Mouse (Mus musculus) limb, embryonic 13.5 days (tissue): ENCODE measurements around the gene Olfr1419. TPM values are rescaled to one million over a fixed set of nuclear protein-coding genes. Genes with fewer than 3 reads are reported as not detected.
"Not testable (repeated sequence)": the region's sequence is repeated elsewhere in the genome, so short reads cannot be mapped to it uniquely, and the experiment has no call there.

Experiments used
- ATAC-seq: fragments of 200-750 bp; cut with Nextera tagmentation; 2 replicates; pipeline ENCODE4 v1.8.0; 2017; ENCODE audit warnings: low read depth, moderate number of reproducible peaks, moderate TSS enrichment; ENCODE audit not compliant: low FRiP score
- H3K27ac ChIP-seq: fragments of 300-500 bp; sonication (generic); 2 replicates; pipeline ENCODE4 v1.5.1; 2015; ENCODE audit warnings: inconsistent platforms, mild to moderate bottlenecking, moderate library complexity
- H3K27me3 ChIP-seq: fragments of 300-500 bp; sonication (generic); 2 replicates; pipeline ENCODE4 v1.6.1; 2015; ENCODE audit warnings: mild to moderate bottlenecking, inconsistent platforms
- H3K36me3 ChIP-seq: fragments of 300-500 bp; sonication (generic); 2 replicates; pipeline ENCODE4 v1.6.1; 2015; ENCODE audit warnings: inconsistent platforms, mild to moderate bottlenecking, moderate library complexity
- H3K4me1 ChIP-seq: fragments of 300-500 bp; sonication (generic); 2 replicates; pipeline ENCODE4 v1.6.1; 2015; ENCODE audit warnings: inconsistent platforms
- H3K4me2 ChIP-seq: fragments of 300-500 bp; sonication (generic); replicated peaks from 2 replicates; pipeline ENCODE4 v1.6.1; 2015; ENCODE audit warnings: inconsistent platforms, mild to moderate bottlenecking, moderate library complexity
- H3K4me3 ChIP-seq: fragments of 300-500 bp; sonication (generic); 2 replicates; pipeline ENCODE4 v1.5.1; 2015; ENCODE audit warnings: moderate library complexity, mild to moderate bottlenecking, inconsistent platforms
- H3K9ac ChIP-seq: fragments of 300-500 bp; sonication (generic); 2 replicates; pipeline ENCODE4 v1.6.1; 2015; ENCODE audit warnings: mild to moderate bottlenecking, inconsistent platforms
- H3K9me3 ChIP-seq: fragments of 300-500 bp; sonication (generic); 2 replicates; pipeline ENCODE4 v1.6.1; 2016; ENCODE audit warnings: inconsistent platforms
- WGBS: fragments of 180-500 bp; shearing (Covaris S2); methylation state at CpG from one replicate; pipeline ENCODE4 v1.1.7; 2015; 5-methylcytosine and 5-hydroxymethylcytosine counted together
- polyA plus RNA-seq: library from polyadenylated mRNA; unstranded; fragments of >200 nt; fragmentation: Nextera tagmentation; extraction: Ambion mirVana; gene quantifications from 2 replicates; pipeline ENCODE4 v1.2.1, GENCODE M21; 2015

The Olfr1419 gene
- polyA plus RNA-seq = not detected in 2 replicates

DNA sequence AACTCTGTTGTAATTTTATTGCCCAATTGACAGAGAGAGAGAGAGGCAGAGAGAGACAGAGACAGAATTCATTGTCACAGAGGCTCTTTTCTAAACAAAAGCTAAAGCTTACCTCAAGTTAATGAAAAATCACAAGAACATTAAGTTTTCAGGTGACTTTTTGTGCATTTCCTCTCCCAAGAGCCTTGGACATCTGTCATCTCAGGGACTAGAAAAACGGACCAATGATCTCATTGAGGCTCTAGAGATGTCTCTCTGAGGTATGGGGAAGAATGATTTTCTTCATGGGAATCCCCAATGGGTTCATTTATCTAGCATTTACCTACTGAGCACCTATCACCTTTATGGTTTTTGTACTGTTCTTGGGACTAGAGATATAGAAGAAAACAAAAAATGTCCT lies at the start of gene Olfr1419:
Olfr1419 (minus strand) TSS at position 101 of the 400 bp plus-strand sequence.
- Histone ChIP-seq H3K9me3 (no peaks in the 10 kb centered on the region), H3K4me1 (no peaks in the 10 kb centered on the region), H3K27me3 (no peaks in the 10 kb centered on the region), H3K27ac (no peak within 1 kb of the TSS), H3K4me2 (no peak within 1 kb of the TSS), H3K9ac (no peak within 1 kb of the TSS), H3K4me3 (no peak within 1 kb of the TSS), H3K36me3 (no peaks in the 10 kb centered on the region)
- 45% methylated on average over 1 of the region's 1 CpGs for WGBS
- no peak for ATAC-seq

DNA sequence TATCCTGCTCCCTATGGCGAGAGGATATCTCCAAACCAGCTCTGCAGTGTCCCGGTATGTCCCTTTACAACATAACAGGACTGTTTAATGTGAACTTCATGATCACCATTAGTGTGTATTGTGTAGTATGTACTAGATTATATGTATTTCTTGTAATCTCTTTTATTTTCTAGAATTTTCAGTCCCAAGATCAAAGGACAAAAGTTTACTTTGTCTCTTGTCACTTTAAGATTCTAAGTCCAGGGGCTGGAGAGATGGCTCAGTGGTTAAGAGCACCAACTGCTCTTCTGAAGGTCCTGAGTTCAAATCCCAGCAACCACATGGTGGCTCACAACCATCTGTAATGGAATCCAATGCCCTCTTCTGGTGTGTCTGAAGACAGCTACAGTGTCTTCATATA lies 47.6 kb upstream of the Olfr1419 start:
- not testable (repeated sequence) for H3K4me1 ChIP-seq, H3K4me3 ChIP-seq, H3K4me2 ChIP-seq, H3K9ac ChIP-seq, H3K27ac ChIP-seq, H3K27me3 ChIP-seq, H3K9me3 ChIP-seq, ATAC-seq
- peaks cover 69% of the 10 kb centered on the region for H3K36me3 ChIP-seq
- whole genome bisulfite sequencing = 96% methylated on average over 2 of the region's 2 CpGs

DNA sequence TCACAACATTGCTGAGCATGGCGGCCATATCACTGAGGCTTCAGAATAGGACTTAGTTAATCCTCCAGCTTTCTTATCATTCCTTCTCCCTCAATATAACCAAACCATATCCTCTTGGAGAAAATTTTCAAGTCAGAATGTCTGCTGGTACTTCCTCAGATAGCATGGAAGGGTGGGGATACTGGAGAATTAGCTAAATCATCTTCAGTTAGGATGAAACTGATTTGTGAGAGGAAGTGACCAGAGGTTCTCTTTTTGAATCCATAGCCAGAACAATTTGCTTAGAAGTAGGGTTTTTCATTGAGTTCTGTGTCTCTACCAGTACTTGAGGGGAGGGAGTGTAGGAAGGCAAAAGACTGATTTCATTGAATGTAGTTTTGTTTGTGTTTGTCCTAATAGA lies 47.2 kb upstream of the Olfr1419 start:
- Histone ChIP-seq H3K9ac (no peak overlapping the region), H3K4me2 (no peak overlapping the region), H3K27ac (no peak overlapping the region), H3K36me3 (peaks cover 69% of the 10 kb centered on the region), H3K27me3 (no peaks in the 10 kb centered on the region), H3K4me3 (no peak overlapping the region), H3K4me1 (no peaks in the 10 kb centered on the region), H3K9me3 (no peaks in the 10 kb centered on the region)
- 90% methylated on average over 1 of the region's 1 CpGs for WGBS
- ATAC-seq = no peak

DNA sequence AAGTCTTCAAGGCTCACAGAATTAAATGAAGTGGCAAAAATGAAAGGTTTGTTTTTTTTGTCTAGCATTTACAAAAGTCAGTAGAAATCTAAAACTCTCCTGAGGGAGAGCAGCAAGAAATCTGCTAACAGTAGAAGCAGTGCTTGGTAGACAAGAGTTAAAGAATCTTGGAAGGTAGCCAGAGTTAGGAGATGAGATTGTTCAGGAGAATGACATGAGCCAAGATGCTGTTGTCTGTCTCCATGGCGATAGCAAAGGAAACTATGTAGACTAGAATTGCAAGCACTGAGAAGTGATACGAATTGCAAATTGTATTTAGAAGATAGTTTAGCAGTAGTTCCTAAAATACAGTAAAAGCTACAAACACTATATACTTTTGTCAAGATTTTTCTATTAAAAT lies 40.9 kb upstream of the Olfr1419 start:
- H3K4me2 ChIP-seq = no peak overlapping the region
- 73% methylated on average over 2 of the region's 2 CpGs for WGBS
- H3K4me1 ChIP-seq = peaks cover 13% of the 10 kb centered on the region
- H3K27me3 ChIP-seq = no peaks in the 10 kb centered on the region
- H3K9ac ChIP-seq = no peak overlapping the region
- peaks cover 35% of the 10 kb centered on the region for H3K36me3 ChIP-seq
- H3K4me3 ChIP-seq = no peak overlapping the region
- H3K27ac ChIP-seq = no peak overlapping the region
- no peaks in the 10 kb centered on the region for H3K9me3 ChIP-seq
- no peak for ATAC-seq

DNA sequence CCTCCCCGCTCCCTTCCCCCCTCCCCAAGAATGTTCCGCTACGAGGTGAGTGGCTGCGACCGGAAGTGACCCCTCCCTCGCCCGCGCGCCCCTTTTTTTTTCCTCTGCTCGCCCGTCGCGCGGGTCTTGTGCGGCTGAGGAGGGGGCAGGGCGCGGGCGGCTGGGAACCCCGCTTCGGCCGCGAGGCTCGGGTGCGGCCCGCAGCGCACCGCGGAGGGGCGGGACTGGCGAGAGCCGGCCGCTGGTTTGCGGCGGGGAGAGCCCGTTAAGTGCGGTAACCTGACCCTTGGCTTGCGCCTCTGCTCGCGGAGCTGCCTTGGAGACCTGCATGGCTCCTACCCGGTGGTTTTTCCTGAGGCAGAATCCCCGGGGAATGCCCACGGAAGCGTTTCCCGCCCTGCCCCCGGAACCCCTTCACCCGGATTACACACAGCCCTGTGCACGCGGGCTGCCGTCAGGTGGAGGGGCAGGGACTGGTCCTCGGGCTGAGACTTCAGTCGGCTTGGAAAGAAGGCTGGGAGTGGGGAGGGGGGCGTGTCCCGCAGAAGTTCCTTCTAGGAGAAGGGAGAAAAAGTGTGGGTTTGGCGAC lies 37.7 kb upstream of the Olfr1419 start:
- Histone ChIP-seq H3K9me3 (no peaks in the 10 kb centered on the region), H3K4me1 (peaks cover 13% of the 10 kb centered on the region), H3K4me2 (peak overlapping the region; percentile 71), H3K4me3 (peak overlapping the region; percentile 80), H3K9ac (peak overlapping the region; percentile 86), H3K36me3 (peaks cover 21% of the 10 kb centered on the region), H3K27ac (peak overlapping the region; percentile 94), H3K27me3 (no peaks in the 10 kb centered on the region)
- ATAC-seq = peak; percentile 60
- under 1% methylated on average over 37 of the region's 54 CpGs for WGBS

DNA sequence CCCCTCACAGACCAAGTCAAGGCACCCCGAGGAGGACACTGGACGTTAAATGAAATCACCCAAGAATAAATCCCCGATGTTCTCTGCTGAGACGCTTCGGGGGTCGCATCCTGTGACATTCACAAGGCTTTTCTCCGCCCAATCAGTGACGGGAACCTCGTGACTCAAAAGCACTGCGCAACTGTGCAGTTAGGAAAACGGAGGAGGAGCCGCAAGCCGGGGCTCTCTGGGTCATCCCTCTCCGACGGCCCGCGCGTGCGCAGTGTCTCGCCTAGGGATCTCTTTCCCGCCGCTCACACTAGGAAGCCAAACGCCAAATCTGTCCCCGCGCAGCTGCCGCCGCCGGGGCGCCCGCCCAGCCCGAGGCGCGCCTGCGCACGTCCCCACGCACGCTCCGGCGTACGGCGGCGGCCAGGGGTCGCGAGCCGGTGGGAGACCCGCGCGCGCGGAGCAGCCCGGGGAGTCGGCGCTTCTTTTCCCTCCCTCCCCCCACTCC lies 37.2 kb upstream of the Olfr1419 start, which contains the start of gene Patl1:
Patl1 (plus strand) TSS at position 363 of the 496 bp plus-strand sequence.
- 0% methylated on average over 52 of the region's 53 CpGs for WGBS
- peaks cover 17% of the 10 kb centered on the region for H3K36me3 ChIP-seq
- H3K27me3 ChIP-seq = no peaks in the 10 kb centered on the region
- peaks cover 13% of the 10 kb centered on the region for H3K4me1 ChIP-seq
- peak within 1 kb of the TSS; percentile 85 for H3K4me2 ChIP-seq
- H3K9me3 ChIP-seq = no peaks in the 10 kb centered on the region
- peak; percentile 97 for ATAC-seq
- peak within 1 kb of the TSS; percentile 94 for H3K27ac ChIP-seq
- peak within 1 kb of the TSS; percentile 86 for H3K9ac ChIP-seq
- H3K4me3 ChIP-seq = peak within 1 kb of the TSS; percentile 80

DNA sequence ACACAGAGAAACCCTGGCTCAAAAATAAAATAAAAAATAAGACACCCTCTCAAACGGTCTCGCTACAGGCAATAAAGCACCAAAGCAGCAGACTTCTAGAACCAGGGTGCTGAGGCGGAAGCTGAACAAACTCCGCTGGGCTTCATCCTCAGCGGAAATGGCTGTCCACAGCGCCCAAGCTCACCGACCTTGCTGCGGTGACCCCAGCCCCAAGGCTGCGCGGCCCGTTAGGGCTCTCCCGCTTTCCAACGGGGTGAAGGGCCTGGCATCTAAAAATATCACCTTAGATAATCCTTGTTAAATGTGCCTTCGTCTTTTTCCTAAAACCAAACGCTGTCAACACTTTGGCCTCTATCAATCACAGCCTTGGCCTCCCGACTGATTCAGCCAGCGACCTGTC lies 36.7 kb upstream of the Olfr1419 start:
- H3K4me2 ChIP-seq = peak overlapping the region; percentile 85
- peak overlapping the region; percentile 86 for H3K9ac ChIP-seq
- peak overlapping the region; percentile 80 for H3K4me3 ChIP-seq
- H3K27me3 ChIP-seq = no peaks in the 10 kb centered on the region
- peaks cover 14% of the 10 kb centered on the region for H3K36me3 ChIP-seq
- peak; percentile 15; the same call in 1 of the 2 replicates for ATAC-seq
- H3K27ac ChIP-seq = peak overlapping the region; percentile 55; the same call in 1 of the 2 replicates
- H3K9me3 ChIP-seq = no peaks in the 10 kb centered on the region
- peaks cover 13% of the 10 kb centered on the region for H3K4me1 ChIP-seq
- WGBS = 3% methylated on average over 17 of the region's 17 CpGs

DNA sequence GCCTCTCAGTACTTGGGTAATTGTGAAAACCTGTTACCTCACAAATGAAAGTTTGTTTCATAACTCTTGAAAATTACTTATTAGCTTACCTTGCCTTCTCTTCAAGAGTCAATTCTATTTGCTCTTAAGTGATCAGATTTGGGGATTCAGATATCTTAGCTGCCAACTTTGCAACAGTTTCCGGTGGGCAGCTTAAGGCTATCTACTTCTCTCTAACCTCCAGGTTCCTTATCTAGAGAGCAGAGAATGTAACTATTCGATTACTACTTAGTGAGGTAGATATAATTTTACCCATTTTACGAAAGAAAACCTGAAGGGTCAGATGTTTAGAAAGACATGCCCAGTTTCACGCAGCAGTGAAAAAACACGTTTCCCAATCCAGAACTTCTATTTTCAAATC lies 36.1 kb upstream of the Olfr1419 start:
- Histone ChIP-seq H3K27ac (no peak overlapping the region), H3K4me2 (peak overlapping the region; percentile 85), H3K4me1 (peaks cover 10% of the 10 kb centered on the region), H3K9ac (no peak overlapping the region), H3K27me3 (no peaks in the 10 kb centered on the region), H3K4me3 (peak overlapping the region; percentile 80), H3K36me3 (peaks cover 9% of the 10 kb centered on the region; the same call in 1 of the 2 replicates), H3K9me3 (no peaks in the 10 kb centered on the region)
- WGBS = 91% methylated on average over 5 of the region's 5 CpGs
- no peak for ATAC-seq

DNA sequence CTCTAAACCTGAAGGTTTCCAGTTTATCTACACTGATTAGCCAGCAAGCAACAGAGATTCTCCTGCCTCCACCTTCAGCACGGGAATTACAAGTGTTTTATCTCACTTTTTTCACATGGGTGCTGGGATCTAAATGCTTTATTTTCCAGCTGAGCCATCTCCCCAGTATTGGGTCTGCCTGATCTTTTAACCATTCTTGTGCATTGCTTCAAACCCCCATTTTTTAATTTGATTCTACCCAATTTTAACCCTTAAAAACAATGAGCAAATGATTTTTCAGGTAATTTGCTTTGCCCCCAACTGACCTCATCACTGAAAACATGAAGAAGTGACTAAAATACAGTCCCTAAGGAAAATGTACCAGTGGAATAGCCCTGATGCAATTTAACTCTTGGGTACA lies 11.4 kb upstream of the Olfr1419 start, which contains the start of gene Olfr1420:
Olfr1420 (plus strand) TSS at position 301 of the 400 bp plus-strand sequence.
- Histone ChIP-seq H3K36me3 (no peaks in the 10 kb centered on the region), H3K27me3 (no peaks in the 10 kb centered on the region), H3K9ac (no peak within 1 kb of the TSS), H3K4me2 (no peak within 1 kb of the TSS), H3K4me3 (no peak within 1 kb of the TSS), H3K27ac (no peak within 1 kb of the TSS), H3K9me3 (no peaks in the 10 kb centered on the region), H3K4me1 (no peaks in the 10 kb centered on the region)
- WGBS = 56% methylated on average over 1 of the region's 1 CpGs
- no peak for ATAC-seq

DNA sequence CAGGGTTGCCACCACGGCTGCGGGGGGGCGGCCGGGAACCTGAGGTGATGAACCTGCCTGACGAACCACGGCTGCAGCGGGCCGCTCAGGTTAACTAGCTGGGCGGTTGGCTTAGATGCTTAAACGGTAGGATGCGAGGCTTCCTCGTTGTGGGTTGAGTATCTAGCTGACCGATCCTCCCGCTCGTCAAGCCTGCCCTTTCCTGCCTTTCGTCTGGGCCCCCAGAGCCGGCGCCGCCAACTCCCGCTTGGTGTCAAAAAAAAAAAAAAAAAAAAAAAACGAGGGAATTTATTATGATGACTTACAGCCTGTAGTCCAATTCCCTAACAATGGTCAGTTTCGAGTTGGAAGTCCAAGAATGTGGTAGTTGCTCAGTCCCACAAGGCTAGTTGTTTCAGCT lies 3.5 kb upstream of the Olfr1419 start:
- H3K4me1 ChIP-seq, ATAC-seq: not testable (repeated sequence)
- 56% methylated on average over 22 of the region's 22 CpGs for WGBS

DNA sequence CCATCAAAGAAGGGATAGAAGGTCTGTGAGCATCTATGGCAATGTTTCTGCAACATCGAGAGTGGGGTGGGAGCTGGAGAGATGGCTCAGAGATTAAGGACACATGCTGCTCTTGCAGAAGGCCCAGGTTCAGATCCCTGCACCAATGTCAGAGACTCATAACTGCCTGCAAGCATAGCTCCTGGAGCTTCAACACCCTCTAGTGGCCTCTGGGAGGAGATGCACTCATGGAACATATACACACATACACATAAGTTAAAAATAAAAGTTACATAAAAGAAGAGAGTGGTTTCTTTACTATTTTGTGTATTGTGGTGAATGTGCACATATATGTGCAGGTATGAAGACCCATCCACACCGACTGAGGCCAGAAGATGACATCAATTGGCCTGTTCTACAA lies 7.1 kb downstream of the Olfr1419 start:
- H3K27ac ChIP-seq = no peak overlapping the region
- no peak overlapping the region for H3K4me3 ChIP-seq
- H3K36me3 ChIP-seq = no peaks in the 10 kb centered on the region
- H3K27me3 ChIP-seq = no peaks in the 10 kb centered on the region
- H3K9ac ChIP-seq = no peak overlapping the region
- ATAC-seq = no peak
- H3K9me3 ChIP-seq = peaks cover 5% of the 10 kb centered on the region; the same call in 1 of the 2 replicates
- H3K4me2 ChIP-seq = no peak overlapping the region
- H3K4me1 ChIP-seq = no peaks in the 10 kb centered on the region
- WGBS = 76% methylated on average over 2 of the region's 2 CpGs

More for the DNA sequence above, 3.5 kb upstream of the Olfr1419 start:
- not testable (repeated sequence) for H3K27me3 ChIP-seq, H3K27ac ChIP-seq, H3K9me3 ChIP-seq, H3K9ac ChIP-seq, H3K36me3 ChIP-seq, H3K4me3 ChIP-seq
- H3K4me2 ChIP-seq = 0 out of 2 replicates have a peak overlapping the region, but pooled peaks have one; percentile 21

DNA sequence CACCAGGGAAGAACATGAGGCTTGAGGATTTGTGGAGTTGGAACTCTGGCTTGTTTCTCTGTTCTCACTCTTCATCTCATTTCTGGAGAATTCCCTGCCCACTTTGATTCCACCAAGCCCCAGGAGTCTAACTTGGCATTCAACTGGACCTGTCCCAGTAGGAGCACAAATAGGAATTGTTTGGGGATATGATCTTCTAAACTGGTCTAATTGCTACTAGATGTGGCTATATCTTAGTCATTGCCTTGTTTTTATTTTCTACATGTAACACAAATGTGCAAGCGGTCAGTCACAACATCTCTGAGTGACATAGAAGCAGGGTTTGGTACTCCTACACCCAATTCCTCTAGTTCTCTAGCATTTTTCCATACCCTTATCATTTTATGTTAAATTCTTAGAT lies 13.9 kb downstream of the Olfr1419 start, which contains the start of gene Olfr1418:
Olfr1418 (minus strand) TSS at position 101 of the 400 bp plus-strand sequence.
- no peaks in the 10 kb centered on the region for H3K27me3 ChIP-seq
- WGBS = 95% methylated on average over 1 of the region's 1 CpGs
- no peaks in the 10 kb centered on the region for H3K4me1 ChIP-seq
- no peak within 1 kb of the TSS for H3K4me3 ChIP-seq
- no peaks in the 10 kb centered on the region for H3K9me3 ChIP-seq
- no peaks in the 10 kb centered on the region for H3K36me3 ChIP-seq
- no peak within 1 kb of the TSS for H3K9ac ChIP-seq
- no peak within 1 kb of the TSS for H3K4me2 ChIP-seq
- H3K27ac ChIP-seq = no peak within 1 kb of the TSS
- ATAC-seq = no peak
